Mouse (Mus musculus) erythroblast, embryonic 14.5 days (primary cell): Measurements from ENCODE around the gene Zfp78. TPM values are rescaled to one million over a fixed set of nuclear protein-coding genes. Genes with fewer than 3 reads are reported as not detected.

Source experiments
- H3K27me3 ChIP-seq: 2 replicates; pipeline ENCODE4 v1.6.1; 2012; ENCODE audit warnings: inconsistent platforms; ENCODE audit not compliant: control insufficient read depth
- H3K36me3 ChIP-seq: 2 replicates; pipeline ENCODE4 v1.6.1; 2012; ENCODE audit warnings: mild to moderate bottlenecking, inconsistent platforms; ENCODE audit not compliant: control insufficient read depth
- H3K4me1 ChIP-seq: 2 replicates; pipeline ENCODE4 v1.6.1; 2012; ENCODE audit warnings: inconsistent platforms; ENCODE audit not compliant: control insufficient read depth
- H3K4me3 ChIP-seq: replicated peaks from 2 replicates; pipeline ENCODE3; 2012; ENCODE audit warnings: moderate library complexity, mild to moderate bottlenecking, inconsistent platforms
- H3K9me3 ChIP-seq: 2 replicates; pipeline ENCODE4 v1.6.1; 2012; ENCODE audit warnings: low read length, inconsistent platforms, mixed read lengths; ENCODE audit not compliant: control insufficient read depth
- GATA1 ChIP-seq: IDR thresholded peaks from 2 replicates; pipeline ENCODE4 v1.6.1; 2012; ENCODE audit warnings: low read length, inconsistent platforms, mixed read lengths
- TAL1 ChIP-seq: IDR thresholded peaks from 3 replicates; pipeline ENCODE4 v1.6.1; 2012; ENCODE audit warnings: low read length, inconsistent platforms, mixed read lengths
- polyA plus RNA-seq: library from polyadenylated mRNA; stranded (reverse); fragments of >175 nt; gene quantifications from 2 replicates; pipeline ENCODE4 v1.2.3, GENCODE M21; 2012

Zfp78 gene
- polyA plus RNA-seq = not detected in 2 replicates

DNA sequence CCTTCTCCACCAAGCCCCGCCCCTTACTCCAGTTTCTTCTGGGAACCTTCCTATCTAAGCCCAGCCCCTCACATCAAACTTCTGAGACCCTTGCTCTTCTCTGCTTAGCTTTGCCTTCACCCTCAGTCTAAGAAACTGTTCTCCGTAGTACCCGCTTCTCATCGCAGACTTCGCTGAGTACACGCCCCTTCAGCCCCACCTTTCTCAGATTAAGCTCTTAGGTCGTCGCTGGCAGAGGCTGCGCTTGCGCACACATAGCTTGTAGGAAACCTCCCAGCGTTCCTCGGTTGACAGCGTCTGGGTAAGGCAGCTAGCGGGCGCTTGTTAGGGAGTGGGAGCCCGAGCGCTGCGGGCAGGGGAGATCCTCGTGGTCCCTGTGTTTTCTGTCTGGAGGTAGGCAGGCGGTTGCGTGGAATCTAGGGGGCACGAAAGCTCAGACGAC, at the start of gene Zfp78:
Zfp78 (plus strand) TSS at position 234 of the 442 bp plus-strand sequence.
- peaks cover 68% of the 10 kb centered on the region for H3K4me1 ChIP-seq
- no peak for TF ChIP-seq TAL1
- no peak for TF ChIP-seq GATA1

GRCm38 (mm10) chr7:6330458-6331232, 32.4 kb upstream of the Zfp78 start:
- Histone ChIP-seq H3K4me3 (peak overlapping the region; percentile 67), H3K4me1 (peaks cover 22% of the 10 kb centered on the region), H3K36me3 (no peaks in the 10 kb centered on the region), H3K27me3 (no peaks in the 10 kb centered on the region), H3K9me3 (no peaks in the 10 kb centered on the region)
- TF ChIP-seq TAL1 = no peak
- no peak for TF ChIP-seq GATA1

More for the DNA sequence above, at the start of gene Zfp78:
- Histone ChIP-seq H3K9me3 (peaks cover 8% of the 10 kb centered on the region), H3K4me3 (peak within 1 kb of the TSS; percentile 71), H3K36me3 (no peaks in the 10 kb centered on the region; the same call in 1 of the 2 replicates), H3K27me3 (no peaks in the 10 kb centered on the region)

GRCm38 (mm10) chr7:6331233-6331956, 31.7 kb upstream of the Zfp78 start, which contains the start of gene Zfp583:
Gene Zfp583, minus strand, starts transcription at chr7:6331285.
- Histone ChIP-seq H3K4me3 (peak within 1 kb of the TSS; percentile 67), H3K9me3 (no peaks in the 10 kb centered on the region), H3K36me3 (no peaks in the 10 kb centered on the region), H3K4me1 (peaks cover 22% of the 10 kb centered on the region), H3K27me3 (no peaks in the 10 kb centered on the region)
- TF ChIP-seq GATA1 (no peak), TAL1 (no peak)

GRCm38 (mm10) chr7:6339865-6340264, 23.2 kb upstream of the Zfp78 start:
- no peaks in the 10 kb centered on the region for H3K9me3 ChIP-seq
- H3K36me3 ChIP-seq = no peaks in the 10 kb centered on the region
- H3K4me3 ChIP-seq = no peak overlapping the region
- TF ChIP-seq GATA1 (no peak), TAL1 (no peak)
- peaks cover 7% of the 10 kb centered on the region for H3K4me1 ChIP-seq
- no peaks in the 10 kb centered on the region; the same call in none of the 2 replicates for H3K27me3 ChIP-seq

DNA sequence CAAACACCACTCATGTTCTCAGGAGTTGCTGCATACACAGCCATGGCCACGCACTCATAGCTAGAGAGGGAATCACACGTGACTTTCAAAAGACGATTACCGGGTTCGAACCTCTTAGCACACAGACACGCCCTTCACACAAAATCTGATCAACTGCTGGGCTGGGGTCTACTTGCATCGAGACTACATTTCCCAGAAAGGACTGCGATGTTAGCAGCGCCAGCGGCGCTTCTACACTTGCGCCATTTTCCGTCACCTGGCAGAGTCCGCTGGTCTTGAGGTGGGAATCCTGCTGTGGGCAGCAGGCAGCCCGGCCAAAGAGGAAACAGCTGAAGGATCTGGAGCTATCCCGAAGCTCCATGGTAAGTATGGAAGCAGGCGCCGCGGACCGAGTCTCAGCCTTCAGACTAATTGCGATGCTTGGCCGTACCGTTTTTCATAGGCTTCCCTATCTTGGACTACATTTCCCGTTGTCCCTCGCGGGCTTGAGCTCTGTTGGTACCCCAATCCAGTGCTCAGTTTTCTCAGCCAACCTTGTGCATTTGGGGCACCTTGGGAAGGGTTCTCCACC, 19.5 kb upstream of the Zfp78 start, which contains the start of gene Gm3854:
Gm3854 (plus strand) TSS at position 259 of the 571 bp plus-strand sequence.
- Histone ChIP-seq H3K36me3 (no peaks in the 10 kb centered on the region), H3K4me3 (peak within 1 kb of the TSS; percentile 68), H3K9me3 (no peaks in the 10 kb centered on the region), H3K27me3 (no peaks in the 10 kb centered on the region; the same call in 1 of the 2 replicates), H3K4me1 (peaks cover 7% of the 10 kb centered on the region)
- no peak for TF ChIP-seq GATA1
- TF ChIP-seq TAL1 = no peak

DNA sequence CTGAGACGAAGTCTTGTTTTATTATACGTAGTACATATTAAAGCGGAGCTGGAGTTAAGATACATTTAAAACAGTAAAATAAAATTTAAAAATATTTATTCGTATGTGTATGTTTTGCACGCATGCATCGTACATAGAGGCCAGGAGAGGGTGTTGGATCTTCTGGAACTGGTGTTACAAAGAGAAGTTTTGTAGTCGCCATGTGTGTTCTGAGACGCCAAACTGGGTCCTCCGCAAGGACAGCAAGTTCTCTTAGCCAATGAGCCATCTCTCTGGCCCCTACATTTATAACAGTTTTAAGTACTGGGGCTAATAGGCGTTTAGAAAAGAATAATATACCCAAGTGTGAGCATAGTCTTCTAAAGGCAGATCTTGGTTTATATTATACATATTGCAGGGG, 19.0 kb upstream of the Zfp78 start:
- peaks cover 7% of the 10 kb centered on the region for H3K4me1 ChIP-seq
- H3K36me3 ChIP-seq = no peaks in the 10 kb centered on the region
- no peaks in the 10 kb centered on the region for H3K9me3 ChIP-seq
- H3K4me3 ChIP-seq = peak overlapping the region; percentile 68
- TF ChIP-seq GATA1 = no peak
- TF ChIP-seq TAL1 = no peak
- H3K27me3 ChIP-seq = no peaks in the 10 kb centered on the region; the same call in 1 of the 2 replicates

- Histone ChIP-seq H3K36me3 (no peaks in the 10 kb centered on the region), H3K4me1 (peaks cover 31% of the 10 kb centered on the region), H3K4me3 (no peak overlapping the region), H3K27me3 (no peaks in the 10 kb centered on the region), H3K9me3 (0 out of 2 replicates have a peak, but pooled peaks cover 2% of the 10 kb centered on the region)
- TF ChIP-seq TAL1 (no peak), GATA1 (no peak)
Observed at GRCm38 (mm10) chr7:6358121-6358520, 5.0 kb upstream of the Zfp78 start.

DNA sequence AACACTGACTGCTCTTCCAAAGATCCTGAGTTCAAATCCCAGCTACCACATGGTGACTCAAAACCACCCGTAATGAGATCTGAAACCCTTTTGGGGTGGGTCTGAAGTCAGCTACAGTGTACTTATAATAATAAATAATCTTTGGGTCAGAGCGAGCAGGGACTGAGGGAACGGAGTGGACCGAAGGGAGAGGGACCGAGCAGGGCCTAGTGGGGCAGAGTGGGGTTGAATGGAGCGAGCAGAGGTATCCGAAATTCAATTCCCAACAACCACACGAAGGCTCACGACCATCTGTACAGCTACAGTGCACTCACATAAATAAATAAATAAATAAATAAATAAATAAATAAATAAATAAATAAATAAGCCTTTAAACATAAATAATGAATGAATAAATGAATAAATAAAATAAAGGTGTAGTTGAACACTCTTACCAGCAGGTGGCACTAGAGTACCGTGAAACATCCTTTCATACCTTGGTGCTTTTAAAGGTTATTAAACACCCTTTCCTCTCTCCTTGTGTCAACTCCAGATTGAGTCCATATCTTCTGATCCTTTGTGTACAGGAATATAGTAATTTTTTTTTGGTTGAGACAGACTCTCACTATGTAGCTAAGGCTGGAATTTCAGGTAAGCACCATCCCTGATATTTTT, 4.0 kb upstream of the Zfp78 start:
- no peaks in the 10 kb centered on the region for H3K36me3 ChIP-seq
- no peak for TF ChIP-seq TAL1
- TF ChIP-seq GATA1 = no peak
- H3K4me3 ChIP-seq = no peak overlapping the region
- 0 out of 2 replicates have a peak, but pooled peaks cover 2% of the 10 kb centered on the region for H3K9me3 ChIP-seq
- H3K27me3 ChIP-seq = no peaks in the 10 kb centered on the region
- peaks cover 41% of the 10 kb centered on the region for H3K4me1 ChIP-seq
